Mouse (Mus musculus) lung, adult 2 months (tissue): ENCODE measurements around the gene Mettl21a.

Experiments
- CTCF ChIP-seq: fragments of 200-500 bp; IDR thresholded peaks from 2 replicates; pipeline ENCODE4 v1.5.1; 2011; ENCODE audit warnings: mild to moderate bottlenecking, low read length, control low read depth; ENCODE audit not compliant: insufficient read depth
- POLR2A ChIP-seq: fragments of 200-500 bp; IDR thresholded peaks from 2 replicates; pipeline ENCODE4 v1.6.1; 2011; ENCODE audit warnings: low read depth, mild to moderate bottlenecking, control low read depth, low read length, borderline replicate concordance; ENCODE audit errors: extremely low read depth

GRCm38 (mm10) chr1:64568206-64568605, 48.8 kb downstream of the Mettl21a start:
- no peak for TF ChIP-seq CTCF
- TF ChIP-seq POLR2A = no peak
